Mouse (Mus musculus): ENCODE measurements around the gene AC124108.1.
"Not testable (repeated sequence)": the region's sequence is repeated elsewhere in the genome, so short reads cannot be mapped to it uniquely, and the experiment has no call there.

The AC124108.1 gene

GRCm38 (mm10) chr1:132191093-132191785 lies at the start of gene AC124108.1, which contains the start of gene Lemd1:
AC124108.1 (plus strand) TSS chr1:132191457.
Lemd1 (plus strand) TSS chr1:132191431.
- DNase-seq (ENCODE audit: low spot score in 2 of 2): no peak

GRCm38 (mm10) chr1:132141753-132142152 lies 49.5 kb upstream of the AC124108.1 start:
- no peak for DNase-seq (ENCODE audit: low spot score in 2 of 2)

GRCm38 (mm10) chr1:132143079-132143478 lies 48.2 kb upstream of the AC124108.1 start:
- no peak for DNase-seq (ENCODE audit: low spot score in 2 of 2)

GRCm38 (mm10) chr1:132143730-132144129 lies 47.5 kb upstream of the AC124108.1 start:
- no peak for DNase-seq (ENCODE audit: low spot score in 2 of 2)

GRCm38 (mm10) chr1:132144223-132144622 lies 47.0 kb upstream of the AC124108.1 start:
- no peak for DNase-seq (ENCODE audit: low spot score in 2 of 2)

- DNase-seq (ENCODE audit: low spot score in 2 of 2): no peak
These were observed 46.4 kb upstream of the AC124108.1 start for GRCm38 (mm10) chr1:132144837-132145236.

- DNase-seq (ENCODE audit: low spot score in 2 of 2): no peak
These were observed 45.1 kb upstream of the AC124108.1 start for GRCm38 (mm10) chr1:132145973-132146685.

GRCm38 (mm10) chr1:132149410-132149809 lies 41.8 kb upstream of the AC124108.1 start:
- no peak for DNase-seq (ENCODE audit: low spot score in 2 of 2)

GRCm38 (mm10) chr1:132150171-132150570 lies 41.1 kb upstream of the AC124108.1 start:
- no peak for DNase-seq (ENCODE audit: low spot score in 2 of 2)

GRCm38 (mm10) chr1:132150817-132151601 lies 40.2 kb upstream of the AC124108.1 start:
- DNase-seq (ENCODE audit: low spot score in 2 of 2): no peak

GRCm38 (mm10) chr1:132151908-132152307 lies 39.3 kb upstream of the AC124108.1 start:
- DNase-seq (ENCODE audit: low spot score in 2 of 2): no peak

GRCm38 (mm10) chr1:132153086-132153690 lies 38.1 kb upstream of the AC124108.1 start:
- DNase-seq (ENCODE audit: low spot score in 2 of 2): no peak

- no peak for DNase-seq (ENCODE audit: low spot score in 2 of 2)
These were observed 37.6 kb upstream of the AC124108.1 start for GRCm38 (mm10) chr1:132153691-132154090.

GRCm38 (mm10) chr1:132155737-132156136 lies 35.5 kb upstream of the AC124108.1 start:
- peak; percentile 65 to 72 for DNase-seq (ENCODE audit: low spot score in 2 of 2)

- peak; percentile 48 to 49 for DNase-seq (ENCODE audit: low spot score in 2 of 2)
These were observed 34.1 kb upstream of the AC124108.1 start for GRCm38 (mm10) chr1:132157016-132157781.

- no peak for DNase-seq (ENCODE audit: low spot score in 2 of 2)
These were observed 33.4 kb upstream of the AC124108.1 start for GRCm38 (mm10) chr1:132157808-132158207.

GRCm38 (mm10) chr1:132158741-132159140 lies 32.5 kb upstream of the AC124108.1 start:
- DNase-seq (ENCODE audit: low spot score in 2 of 2): no peak

GRCm38 (mm10) chr1:132159681-132160080 lies 31.6 kb upstream of the AC124108.1 start:
- no peak for DNase-seq (ENCODE audit: low spot score in 2 of 2)

- DNase-seq (ENCODE audit: low spot score in 2 of 2): no peak
These were observed 29.9 kb upstream of the AC124108.1 start for GRCm38 (mm10) chr1:132161211-132161880.

GRCm38 (mm10) chr1:132162618-132163017 lies 28.6 kb upstream of the AC124108.1 start:
- not testable (repeated sequence) for DNase-seq (ENCODE audit: low spot score in 2 of 2)

Measured in spleen, postnatal 36 days (tissue).